Mouse (Mus musculus): Measurements from ENCODE around the gene Omt2a. TPM values are rescaled to one million over a fixed set of nuclear protein-coding genes. Genes with fewer than 3 reads are reported as not detected.
"Not testable (repeated sequence)": the region's sequence is repeated elsewhere in the genome, so short reads cannot be mapped to it uniquely, and the experiment has no call there.

The Omt2a gene
- polyA plus RNA-seq, 1 experiment from 2014 or later, result not detected

DNA sequence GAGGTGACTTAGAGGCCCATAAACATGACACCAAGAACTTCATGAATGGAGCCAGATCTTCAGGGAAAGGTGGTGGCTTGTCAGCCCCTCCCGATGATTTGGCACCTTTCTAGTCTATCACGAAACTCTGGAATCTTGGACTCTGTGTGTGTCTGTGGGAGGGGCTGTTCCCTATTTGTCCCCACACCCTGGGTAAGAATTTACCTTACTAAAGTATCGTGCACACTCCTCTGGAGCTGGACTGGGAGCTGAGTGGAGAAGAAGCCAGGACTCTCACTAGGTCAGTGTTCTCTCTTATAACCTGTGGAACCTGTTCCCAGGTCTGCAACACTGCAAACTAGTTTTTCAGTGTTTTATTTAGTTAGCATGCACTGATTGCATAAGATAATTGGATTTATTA, 24.9 kb downstream of the Omt2a start, which contains the start of gene Gm10639:
TSS of gene Gm10639 (plus strand) at position 201 of the 400 bp plus-strand sequence.
- H3K9ac ChIP-seq (ENCODE audit: low read depth, low read length); ATAC-seq (ENCODE audit: low read depth); H3K4me3 ChIP-seq (ENCODE audit: low read depth, low read length): not testable (repeated sequence)

DNA sequence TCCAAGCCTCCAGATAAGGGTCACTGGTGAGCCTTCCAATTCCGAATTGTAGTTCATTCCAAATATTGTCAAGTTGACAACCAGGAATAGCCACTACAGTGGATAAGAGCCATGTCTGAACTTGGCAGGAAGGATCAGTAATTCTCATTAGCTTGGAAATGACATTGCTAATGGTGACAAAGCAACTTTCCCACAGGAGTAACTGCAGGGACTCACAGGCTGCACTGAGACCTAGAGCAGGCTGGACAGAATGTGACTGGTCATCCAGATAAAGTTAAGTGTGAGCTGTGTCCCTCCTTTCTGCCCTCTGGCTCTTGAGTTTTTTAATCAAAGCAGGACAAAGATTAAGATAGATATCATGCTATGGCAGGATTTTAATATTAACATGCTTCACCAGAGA, 25.5 kb downstream of the Omt2a start:
- not testable (repeated sequence) for H3K9ac ChIP-seq (ENCODE audit: low read depth, low read length); ATAC-seq (ENCODE audit: low read depth); H3K27ac ChIP-seq (replicated peaks; ENCODE audit: low read depth, low read length); H3K4me3 ChIP-seq (ENCODE audit: low read depth, low read length); H3K27me3 ChIP-seq (replicated peaks; ENCODE audit: control insufficient read depth, insufficient read depth, low read length); DNase-seq (ENCODE audit: low spot score); H3K9me3 ChIP-seq (ENCODE audit: control insufficient read depth, low read length); H3K36me3 ChIP-seq (ENCODE audit: control insufficient read depth, insufficient read depth, low read length); H3K4me1 ChIP-seq (ENCODE audit: control insufficient read depth, insufficient read depth, low read length); H3K4me2 ChIP-seq (ENCODE audit: low read depth, low read length)
- 60% methylated on average over 1 of the region's 1 CpGs for WGBS

More for the DNA sequence above, 24.9 kb downstream of the Omt2a start, which contains the start of gene Gm10639:
- not testable (repeated sequence) for DNase-seq (ENCODE audit: low spot score); H3K4me1 ChIP-seq (ENCODE audit: control insufficient read depth, insufficient read depth, low read length); H3K4me2 ChIP-seq (ENCODE audit: low read depth, low read length); H3K9me3 ChIP-seq (ENCODE audit: control insufficient read depth, low read length); H3K36me3 ChIP-seq (ENCODE audit: control insufficient read depth, insufficient read depth, low read length); H3K27ac ChIP-seq (replicated peaks; ENCODE audit: low read depth, low read length); H3K27me3 ChIP-seq (replicated peaks; ENCODE audit: control insufficient read depth, insufficient read depth, low read length)
- WGBS, result 72% methylated on average over 3 of the region's 3 CpGs

DNA sequence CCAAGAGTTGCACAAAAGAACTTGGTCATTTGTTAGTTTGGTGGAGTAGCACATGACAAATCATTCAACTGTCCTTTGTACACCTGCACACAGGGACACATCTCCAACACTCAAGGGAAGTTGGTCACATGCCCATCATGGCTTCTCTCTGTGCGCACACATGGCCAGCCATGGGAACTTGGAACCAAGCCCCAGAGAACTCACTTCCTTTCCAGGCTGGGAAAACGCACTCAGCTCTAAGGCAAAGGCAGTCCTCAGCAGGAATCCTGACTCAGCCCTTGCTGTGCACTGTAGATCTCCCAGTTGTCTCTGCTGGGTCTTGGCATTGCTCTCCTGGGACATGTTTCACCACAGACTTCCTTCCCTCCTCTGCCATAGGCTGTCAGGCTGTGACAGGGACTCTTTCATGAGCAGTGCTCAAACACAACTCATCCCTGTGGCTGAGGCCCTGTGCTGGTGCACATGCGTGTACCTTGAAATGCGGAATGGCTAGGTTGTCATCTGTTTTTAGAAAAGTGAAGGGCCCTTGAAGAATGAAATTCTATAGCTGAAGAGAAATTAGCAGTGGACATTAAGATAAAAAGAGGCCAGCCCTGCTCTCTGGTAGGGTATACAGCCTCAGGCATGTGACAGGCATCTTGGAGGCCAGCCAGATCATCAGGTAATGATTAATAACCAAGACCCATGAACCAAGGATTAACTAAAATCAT, 32.4 kb downstream of the Omt2a start:
- WGBS, result 68% methylated on average over 3 of the region's 4 CpGs
- not testable (repeated sequence) for H3K36me3 ChIP-seq (ENCODE audit: control insufficient read depth, insufficient read depth, low read length); H3K4me1 ChIP-seq (ENCODE audit: control insufficient read depth, insufficient read depth, low read length); H3K27me3 ChIP-seq (replicated peaks; ENCODE audit: control insufficient read depth, insufficient read depth, low read length); H3K27ac ChIP-seq (replicated peaks; ENCODE audit: low read depth, low read length); H3K9me3 ChIP-seq (ENCODE audit: control insufficient read depth, low read length); H3K4me3 ChIP-seq (ENCODE audit: low read depth, low read length); H3K9ac ChIP-seq (ENCODE audit: low read depth, low read length); ATAC-seq (ENCODE audit: low read depth); DNase-seq (ENCODE audit: low spot score); H3K4me2 ChIP-seq (ENCODE audit: low read depth, low read length)

DNA sequence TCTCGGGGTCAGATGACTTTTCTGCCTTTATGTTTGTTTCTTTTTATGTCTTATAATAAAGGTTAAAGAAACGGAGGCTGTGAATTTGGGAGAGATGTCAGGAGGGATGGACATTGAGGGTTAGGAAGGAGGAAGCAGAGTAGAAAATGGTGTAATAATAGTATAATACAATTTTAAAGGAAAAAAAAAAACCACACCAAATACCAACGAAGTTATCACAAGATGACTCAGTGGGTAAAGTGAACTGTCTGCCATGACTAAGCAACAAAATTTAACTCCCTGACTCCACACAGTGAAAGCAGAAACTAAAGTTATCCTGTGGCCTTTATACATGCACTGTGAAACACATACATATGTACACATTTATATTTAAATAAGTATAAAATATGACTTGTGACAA, 43.7 kb downstream of the Omt2a start:
- H3K9ac ChIP-seq (ENCODE audit: low read depth, low read length); H3K27me3 ChIP-seq (replicated peaks; ENCODE audit: control insufficient read depth, insufficient read depth, low read length); DNase-seq (ENCODE audit: low spot score); H3K4me3 ChIP-seq (ENCODE audit: low read depth, low read length); H3K36me3 ChIP-seq (ENCODE audit: control insufficient read depth, insufficient read depth, low read length); H3K4me1 ChIP-seq (ENCODE audit: control insufficient read depth, insufficient read depth, low read length); H3K9me3 ChIP-seq (ENCODE audit: control insufficient read depth, low read length); ATAC-seq (ENCODE audit: low read depth); H3K4me2 ChIP-seq (ENCODE audit: low read depth, low read length); H3K27ac ChIP-seq (replicated peaks; ENCODE audit: low read depth, low read length): not testable (repeated sequence)
- 76% methylated on average over 3 of the region's 3 CpGs for WGBS

Other genes starting within 250 kb of the Omt2a start
- gene Fbxo9, start 205.7 kb downstream of the Omt2a start, polyA plus RNA-seq (2014; fragmentation: Nextera tagmentation; extraction: Ambion mirVana), result 43.5 and 46.5 TPM in 2 replicates
- 23.4 and 23.6 TPM in 2 replicates for gene Ick, start 205.6 kb downstream of the Omt2a start, polyA plus RNA-seq (2014; fragmentation: Nextera tagmentation; extraction: Ambion mirVana)
- gene Gsta4, start 132.0 kb downstream of the Omt2a start, polyA plus RNA-seq (2014; fragmentation: Nextera tagmentation; extraction: Ambion mirVana), result 67.1 and 70.7 TPM in 2 replicates
- 1.00 and 2.6 TPM in 2 replicates for gene Gsta1, start 84.1 kb downstream of the Omt2a start, polyA plus RNA-seq (2014; fragmentation: Nextera tagmentation; extraction: Ambion mirVana)
- 0.60 and 2.0 TPM in 2 replicates for gene Gm3776, start 57.7 kb downstream of the Omt2a start, polyA plus RNA-seq (2014; fragmentation: Nextera tagmentation; extraction: Ambion mirVana)
- not detected in 2 replicates for gene Gm10639, start 24.9 kb downstream of the Omt2a start, polyA plus RNA-seq (2014; fragmentation: Nextera tagmentation; extraction: Ambion mirVana)
- gene Omt2b, start 12.8 kb upstream of the Omt2a start, polyA plus RNA-seq (2014; fragmentation: Nextera tagmentation; extraction: Ambion mirVana), result not detected in 2 replicates
- gene Gsta2, start 41.0 kb upstream of the Omt2a start, polyA plus RNA-seq (2014; fragmentation: Nextera tagmentation; extraction: Ambion mirVana), result 4.9 and 5.5 TPM in 2 replicates
- 0.37 TPM in 1 of 2 replicates, not detected in the other for gene Dppa5a, start 53.4 kb upstream of the Omt2a start, polyA plus RNA-seq (2014; fragmentation: Nextera tagmentation; extraction: Ambion mirVana)
- gene Ooep, start 63.9 kb upstream of the Omt2a start, polyA plus RNA-seq (2014; fragmentation: Nextera tagmentation; extraction: Ambion mirVana), result 3.1 and 3.7 TPM in 2 replicates
- gene Ddx43, start 81.0 kb upstream of the Omt2a start, polyA plus RNA-seq (2014; fragmentation: Nextera tagmentation; extraction: Ambion mirVana), result 0.30 and 0.32 TPM in 2 replicates
- gene Cgas, start 128.4 kb upstream of the Omt2a start, polyA plus RNA-seq (2014; fragmentation: Nextera tagmentation; extraction: Ambion mirVana), result 2.8 TPM in 2 replicates
- gene Mto1, start 133.4 kb upstream of the Omt2a start, polyA plus RNA-seq (2014; fragmentation: Nextera tagmentation; extraction: Ambion mirVana), result 21.4 and 22.1 TPM in 2 replicates
- 0.71 TPM in 1 of 2 replicates, not detected in the other for gene Gm17324, start 134.0 kb upstream of the Omt2a start, polyA plus RNA-seq (2014; fragmentation: Nextera tagmentation; extraction: Ambion mirVana)
- 5,674 and 6,022 TPM in 2 replicates for gene Eef1a1, start 174.4 kb upstream of the Omt2a start, polyA plus RNA-seq (2014; fragmentation: Nextera tagmentation; extraction: Ambion mirVana)

All from embryonic facial prominence, embryonic 14.5 days (tissue).